Mouse (Mus musculus) kidney, embryonic 16.5 days (tissue): ENCODE measurements at regions not wholly inside any gene's neighbourhood (a gene's known extent, or its start where the extent isn't known, plus 50 kb on each side); places are given as distances from the start of the nearest gene placed in this dataset.

Experiments used
- ATAC-seq: fragments of 200-750 bp; cut with Nextera tagmentation; 2 replicates; pipeline ENCODE4 v1.8.0; 2017; ENCODE audit warnings: moderate TSS enrichment; ENCODE audit not compliant: low FRiP score, low TSS enrichment
- H3K27ac ChIP-seq: fragments of 300-500 bp; sonication (generic); 2 replicates; pipeline ENCODE4 v1.5.1; 2014; ENCODE audit warnings: low read length
- H3K27me3 ChIP-seq: fragments of 300-500 bp; sonication (generic); 2 replicates; pipeline ENCODE4 v1.6.1; 2014; ENCODE audit warnings: low read length, control low read depth, mixed read lengths; ENCODE audit not compliant: insufficient read depth
- H3K36me3 ChIP-seq: fragments of 300-500 bp; sonication (generic); 2 replicates; pipeline ENCODE4 v1.6.1; 2014; ENCODE audit warnings: low read length, control low read depth, mixed read lengths; ENCODE audit not compliant: insufficient read depth
- H3K4me1 ChIP-seq: fragments of 300-500 bp; sonication (generic); 2 replicates; pipeline ENCODE4 v1.6.1; 2014; ENCODE audit warnings: low read length, control low read depth, mixed read lengths; ENCODE audit not compliant: insufficient read depth
- H3K4me2 ChIP-seq: fragments of 300-500 bp; sonication (generic); replicated peaks from 2 replicates; pipeline ENCODE4 v1.6.1; 2014; ENCODE audit warnings: low read depth, low read length
- H3K4me3 ChIP-seq: fragments of 300-500 bp; sonication (generic); 2 replicates; pipeline ENCODE4 v1.5.1; 2014; ENCODE audit warnings: mild to moderate bottlenecking, low read length
- H3K9ac ChIP-seq: fragments of 300-500 bp; sonication (generic); replicated peaks from 2 replicates; pipeline ENCODE4 v1.6.1; 2014; ENCODE audit warnings: low read length
- H3K9me3 ChIP-seq: fragments of 300-500 bp; sonication (generic); 2 replicates; pipeline ENCODE4 v1.6.1; 2016; ENCODE audit warnings: low read length, control low read depth
- WGBS: fragments of 180-500 bp; shearing (Covaris S2); extraction: QIAGEN DNeasy Blood & Tissue Kit; methylation state at CpG from one replicate; pipeline ENCODE4 v1.1.7; 2014; 5-methylcytosine and 5-hydroxymethylcytosine counted together

DNA sequence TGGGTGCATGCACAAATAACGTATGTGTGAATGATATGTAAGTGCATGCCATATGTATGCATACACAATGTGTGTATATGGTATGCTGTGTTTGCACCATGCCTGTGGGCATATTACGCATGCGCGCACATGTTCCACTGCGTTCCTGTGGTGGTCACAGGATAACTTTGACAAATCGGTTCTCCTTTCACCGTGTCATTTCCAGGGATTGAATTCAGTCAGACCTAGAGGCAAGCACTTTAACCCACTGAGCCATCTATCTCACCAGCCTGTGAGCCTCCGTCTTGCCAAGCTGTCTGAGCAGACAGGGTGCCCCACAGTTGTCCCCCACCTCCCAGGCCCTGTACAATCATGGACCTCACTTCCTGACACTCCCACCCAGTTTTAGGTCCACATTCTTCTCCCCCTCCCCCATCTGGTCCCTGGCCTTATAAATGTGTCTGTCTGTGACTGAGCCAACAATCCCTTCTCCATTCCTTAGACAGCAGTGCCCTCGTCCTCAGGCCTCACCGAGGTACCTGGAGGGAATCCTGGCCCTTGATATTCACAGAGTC, 81.8 kb upstream of the Ptpn1 start:
- WGBS = 64% methylated on average over 10 of the region's 10 CpGs
- no peak overlapping the region for H3K9ac ChIP-seq
- no peak for ATAC-seq
- no peaks in the 10 kb centered on the region for H3K9me3 ChIP-seq
- no peak overlapping the region for H3K4me3 ChIP-seq
- peaks cover 35% of the 10 kb centered on the region for H3K4me1 ChIP-seq
- H3K27ac ChIP-seq = no peak overlapping the region
- H3K36me3 ChIP-seq = no peaks in the 10 kb centered on the region
- H3K4me2 ChIP-seq = no peak overlapping the region
- H3K27me3 ChIP-seq = no peaks in the 10 kb centered on the region

DNA sequence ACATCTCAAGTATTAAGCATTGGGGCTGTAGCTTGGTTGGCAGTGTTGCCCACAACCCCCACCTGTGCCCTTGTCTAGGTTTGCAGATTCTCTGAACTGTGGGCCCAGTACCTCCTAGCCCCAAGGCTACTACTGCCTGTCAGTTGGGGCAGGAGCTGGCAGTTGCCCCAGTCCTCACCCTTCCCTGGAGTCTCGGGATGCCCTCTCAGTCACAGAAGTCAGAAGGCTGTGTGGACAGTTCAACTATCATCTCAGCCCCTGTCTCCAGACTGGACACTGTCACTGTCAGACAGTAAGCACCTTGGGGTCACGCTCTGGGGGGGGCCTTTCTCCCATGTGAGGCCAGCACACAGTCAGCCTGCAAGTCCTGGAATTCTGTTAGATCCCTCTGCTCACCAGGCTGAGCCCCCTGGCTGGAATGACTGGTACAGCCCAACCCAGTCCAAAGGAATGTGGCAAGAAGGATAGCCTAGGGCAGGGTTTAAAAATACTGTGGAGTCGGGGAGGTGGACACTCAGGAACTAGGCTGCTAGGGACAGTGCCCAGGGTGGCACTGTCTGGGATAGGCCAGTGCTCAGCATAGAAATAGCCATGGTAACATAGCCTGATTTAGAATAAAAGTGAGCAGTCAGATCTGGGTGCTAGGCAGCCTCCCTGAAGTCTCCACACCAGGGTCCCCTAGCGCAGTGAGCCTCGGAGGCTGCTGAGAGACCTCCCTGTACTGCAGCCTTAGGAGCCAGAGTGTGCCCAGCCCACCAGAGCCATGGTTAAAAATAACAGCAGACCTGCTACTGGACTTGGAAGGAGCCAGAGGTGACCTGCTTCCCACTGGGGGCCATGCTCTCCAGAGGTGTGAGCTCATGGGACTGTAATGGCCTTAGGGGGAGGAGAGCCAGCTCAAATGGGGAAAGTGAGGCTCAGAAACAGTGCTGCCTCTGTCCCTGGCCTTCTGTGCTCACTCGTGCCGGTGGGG, 83.1 kb upstream of the Ptpn1 start:
- Histone ChIP-seq H3K9ac (no peak overlapping the region), H3K4me3 (no peak overlapping the region), H3K27me3 (no peaks in the 10 kb centered on the region), H3K36me3 (no peaks in the 10 kb centered on the region), H3K9me3 (no peaks in the 10 kb centered on the region), H3K4me2 (no peak overlapping the region), H3K4me1 (peaks cover 40% of the 10 kb centered on the region), H3K27ac (no peak overlapping the region)
- ATAC-seq = 0 out of 2 replicates have a peak, but pooled peaks have one; percentile 14
- 64% methylated on average over 7 of the region's 7 CpGs for WGBS

DNA sequence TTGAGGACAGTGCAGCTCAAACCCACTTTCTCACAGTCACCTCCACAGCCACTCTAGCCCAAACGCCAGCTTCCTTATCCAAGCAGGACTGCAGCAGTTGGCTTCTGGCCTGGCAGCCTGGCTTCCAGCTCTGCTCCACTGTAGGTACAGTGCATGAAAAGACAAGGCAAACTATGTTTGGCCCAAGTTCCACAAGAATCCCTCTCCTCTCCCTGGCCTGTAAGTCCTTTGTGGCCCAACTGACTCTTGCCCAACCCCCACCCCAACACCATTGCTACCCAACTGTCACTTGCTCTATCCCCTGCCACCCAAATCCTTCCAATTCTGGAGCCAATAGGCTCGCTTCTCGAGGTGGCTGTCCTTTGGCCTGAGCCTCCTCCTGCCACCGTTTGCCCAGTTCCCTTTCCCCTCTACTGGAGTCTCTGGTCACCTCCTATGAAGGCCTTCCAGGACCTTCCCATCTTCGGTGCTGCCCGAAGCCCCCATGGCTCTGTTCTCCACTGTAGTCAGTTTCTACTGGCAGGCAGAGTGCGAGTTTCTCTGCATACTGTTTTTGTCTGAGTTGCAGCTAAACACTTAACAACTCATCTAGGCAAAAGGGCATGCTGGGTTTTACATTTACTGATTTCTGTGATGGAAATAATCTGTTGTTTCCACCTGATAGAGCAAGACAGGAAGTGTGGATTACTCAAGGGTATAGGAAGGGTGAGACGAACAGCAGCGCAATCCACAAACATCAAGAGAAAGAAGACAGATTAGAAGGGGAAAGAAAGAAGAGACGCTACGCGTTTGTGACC, 84.4 kb upstream of the Ptpn1 start:
- H3K36me3 ChIP-seq = no peaks in the 10 kb centered on the region
- H3K27ac ChIP-seq = peak overlapping the region; percentile 2; the same call in 1 of the 2 replicates
- WGBS = 75% methylated on average over 12 of the region's 12 CpGs
- H3K27me3 ChIP-seq = no peaks in the 10 kb centered on the region
- H3K4me3 ChIP-seq = no peak overlapping the region
- ATAC-seq = no peak
- H3K4me2 ChIP-seq = no peak overlapping the region
- no peaks in the 10 kb centered on the region for H3K9me3 ChIP-seq
- no peak overlapping the region for H3K9ac ChIP-seq
- peaks cover 38% of the 10 kb centered on the region for H3K4me1 ChIP-seq

DNA sequence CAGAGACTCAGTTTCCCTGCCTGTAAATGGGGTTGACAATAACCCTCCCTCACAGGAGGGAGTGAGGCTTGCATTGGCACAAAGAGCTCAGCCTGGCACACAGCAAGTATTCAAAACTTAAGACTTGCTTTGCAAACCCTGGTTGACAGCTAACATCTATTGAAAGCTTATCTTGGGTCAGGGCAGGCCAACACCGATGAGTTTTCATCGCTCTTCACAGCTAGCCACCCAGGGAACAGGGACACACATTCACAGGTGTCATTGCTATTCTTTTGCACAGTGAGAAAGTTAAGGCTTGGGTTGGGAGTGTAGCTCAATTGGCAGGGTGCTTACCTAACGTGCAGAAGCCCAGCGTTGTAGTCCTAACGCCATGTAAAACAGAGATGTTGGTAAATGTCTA, 86.5 kb upstream of the Ptpn1 start:
- no peak for ATAC-seq
- Histone ChIP-seq H3K4me2 (no peak overlapping the region), H3K9me3 (no peaks in the 10 kb centered on the region), H3K4me1 (peaks cover 33% of the 10 kb centered on the region), H3K9ac (no peak overlapping the region), H3K36me3 (no peaks in the 10 kb centered on the region), H3K27me3 (no peaks in the 10 kb centered on the region), H3K27ac (no peak overlapping the region), H3K4me3 (no peak overlapping the region)
- WGBS = 91% methylated on average over 5 of the region's 5 CpGs

DNA sequence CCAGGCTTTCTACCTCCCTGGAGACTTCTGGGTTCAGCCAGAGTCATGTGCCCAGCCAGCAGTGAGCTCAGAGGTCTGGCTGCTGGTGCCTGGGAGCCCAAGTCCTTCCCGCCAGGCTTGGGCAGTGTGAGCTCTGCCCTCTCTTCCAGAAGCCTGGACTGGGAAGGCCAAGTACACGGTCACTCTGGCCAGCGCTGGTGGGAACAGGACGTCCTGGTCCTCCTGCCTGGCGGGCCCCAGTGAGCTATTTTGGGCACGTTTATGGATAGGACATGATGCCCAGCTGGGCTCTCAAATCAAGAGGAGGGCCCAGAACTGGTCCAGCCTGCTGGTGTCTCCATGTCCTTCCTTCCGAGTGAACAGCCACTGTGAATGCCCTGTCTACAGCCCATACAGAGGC, 87.3 kb upstream of the Ptpn1 start:
- ATAC-seq = no peak
- WGBS = 70% methylated on average over 7 of the region's 7 CpGs

DNA sequence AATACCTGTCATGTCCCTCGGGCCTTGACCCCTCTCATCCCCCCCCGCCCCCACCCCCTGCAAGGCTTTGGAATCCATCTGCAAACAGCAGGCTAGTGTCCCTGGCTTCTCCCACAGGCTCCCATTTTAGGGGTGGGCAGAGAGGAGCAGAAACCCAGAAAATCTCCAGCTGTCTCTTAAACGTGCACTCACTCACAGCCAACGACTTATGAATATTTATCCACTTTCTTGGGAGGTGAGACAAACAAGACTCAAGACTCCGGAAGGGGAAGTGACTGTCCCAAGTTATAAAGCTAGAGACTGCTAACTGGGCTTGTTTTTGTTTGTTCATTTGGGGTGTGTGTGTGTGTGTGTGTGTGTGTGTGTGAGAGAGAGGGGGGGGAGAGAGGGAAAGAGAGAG, 87.9 kb upstream of the Ptpn1 start:
- H3K27ac ChIP-seq = no peak overlapping the region
- H3K9ac ChIP-seq = no peak overlapping the region
- no peak overlapping the region for H3K4me3 ChIP-seq
- H3K9me3 ChIP-seq = no peaks in the 10 kb centered on the region
- ATAC-seq = no peak
- 53% methylated on average over 5 of the region's 5 CpGs for WGBS
- H3K36me3 ChIP-seq = no peaks in the 10 kb centered on the region
- H3K27me3 ChIP-seq = no peaks in the 10 kb centered on the region
- H3K4me2 ChIP-seq = no peak overlapping the region
- H3K4me1 ChIP-seq = peaks cover 27% of the 10 kb centered on the region

More for the DNA sequence above, 87.3 kb upstream of the Ptpn1 start:
- no peak overlapping the region for H3K4me3 ChIP-seq
- H3K27me3 ChIP-seq = no peaks in the 10 kb centered on the region
- no peaks in the 10 kb centered on the region for H3K36me3 ChIP-seq
- H3K9me3 ChIP-seq = no peaks in the 10 kb centered on the region
- H3K4me2 ChIP-seq = no peak overlapping the region
- no peak overlapping the region for H3K27ac ChIP-seq
- H3K4me1 ChIP-seq = peaks cover 33% of the 10 kb centered on the region
- no peak overlapping the region for H3K9ac ChIP-seq

DNA sequence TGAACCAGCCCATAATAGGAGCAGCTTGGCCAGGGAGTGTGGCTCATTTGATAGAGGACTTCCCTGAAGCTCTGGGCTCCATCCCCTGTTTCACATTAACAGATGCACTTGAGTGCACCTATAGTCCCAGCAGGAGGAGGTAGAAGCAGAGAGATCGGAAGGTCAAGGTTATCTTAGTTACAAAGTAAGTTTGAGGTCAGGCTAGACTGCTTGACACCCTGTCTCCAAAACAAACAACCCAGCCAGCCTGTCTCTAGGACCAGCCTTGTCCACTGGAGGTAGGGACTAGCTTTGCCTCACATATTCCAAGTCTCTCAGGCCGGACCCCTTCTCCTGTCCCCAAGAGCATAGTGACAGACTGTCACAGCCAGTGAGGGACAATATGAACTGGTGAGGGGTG, 88.9 kb upstream of the Ptpn1 start:
- H3K36me3 ChIP-seq = no peaks in the 10 kb centered on the region
- no peak overlapping the region for H3K27ac ChIP-seq
- 72% methylated on average over 2 of the region's 2 CpGs for WGBS
- no peaks in the 10 kb centered on the region for H3K27me3 ChIP-seq
- H3K9me3 ChIP-seq = no peaks in the 10 kb centered on the region
- no peak for ATAC-seq
- no peak overlapping the region for H3K9ac ChIP-seq
- no peak overlapping the region for H3K4me3 ChIP-seq
- H3K4me1 ChIP-seq = peaks cover 25% of the 10 kb centered on the region
- H3K4me2 ChIP-seq = no peak overlapping the region

DNA sequence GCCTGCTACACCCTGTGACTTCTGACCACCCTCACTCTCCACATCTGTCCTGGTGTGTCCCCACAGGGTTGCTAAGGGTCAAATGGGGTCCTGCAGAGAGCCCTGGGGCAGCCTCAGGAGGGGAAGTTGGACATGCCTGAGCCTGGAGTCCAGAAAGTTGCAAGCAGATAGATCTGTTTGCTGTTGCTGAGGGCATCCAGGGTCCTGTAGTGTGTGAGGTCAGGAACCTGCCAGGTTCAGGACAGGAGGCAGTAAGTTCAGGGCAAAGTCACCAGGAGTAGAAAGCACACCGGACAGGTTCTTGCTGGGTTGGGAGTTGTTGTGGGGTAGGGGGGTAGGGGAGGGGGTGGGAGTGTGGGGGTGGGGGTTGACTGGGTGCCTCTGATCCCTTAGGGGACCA, 89.4 kb upstream of the Ptpn1 start:
- H3K27ac ChIP-seq = no peak overlapping the region
- 78% methylated on average over 1 of the region's 1 CpGs for WGBS
- ATAC-seq = no peak
- H3K9ac ChIP-seq = no peak overlapping the region
- no peak overlapping the region for H3K4me2 ChIP-seq
- H3K36me3 ChIP-seq = no peaks in the 10 kb centered on the region
- no peaks in the 10 kb centered on the region for H3K9me3 ChIP-seq
- no peak overlapping the region for H3K4me3 ChIP-seq
- H3K27me3 ChIP-seq = no peaks in the 10 kb centered on the region
- peaks cover 25% of the 10 kb centered on the region for H3K4me1 ChIP-seq

DNA sequence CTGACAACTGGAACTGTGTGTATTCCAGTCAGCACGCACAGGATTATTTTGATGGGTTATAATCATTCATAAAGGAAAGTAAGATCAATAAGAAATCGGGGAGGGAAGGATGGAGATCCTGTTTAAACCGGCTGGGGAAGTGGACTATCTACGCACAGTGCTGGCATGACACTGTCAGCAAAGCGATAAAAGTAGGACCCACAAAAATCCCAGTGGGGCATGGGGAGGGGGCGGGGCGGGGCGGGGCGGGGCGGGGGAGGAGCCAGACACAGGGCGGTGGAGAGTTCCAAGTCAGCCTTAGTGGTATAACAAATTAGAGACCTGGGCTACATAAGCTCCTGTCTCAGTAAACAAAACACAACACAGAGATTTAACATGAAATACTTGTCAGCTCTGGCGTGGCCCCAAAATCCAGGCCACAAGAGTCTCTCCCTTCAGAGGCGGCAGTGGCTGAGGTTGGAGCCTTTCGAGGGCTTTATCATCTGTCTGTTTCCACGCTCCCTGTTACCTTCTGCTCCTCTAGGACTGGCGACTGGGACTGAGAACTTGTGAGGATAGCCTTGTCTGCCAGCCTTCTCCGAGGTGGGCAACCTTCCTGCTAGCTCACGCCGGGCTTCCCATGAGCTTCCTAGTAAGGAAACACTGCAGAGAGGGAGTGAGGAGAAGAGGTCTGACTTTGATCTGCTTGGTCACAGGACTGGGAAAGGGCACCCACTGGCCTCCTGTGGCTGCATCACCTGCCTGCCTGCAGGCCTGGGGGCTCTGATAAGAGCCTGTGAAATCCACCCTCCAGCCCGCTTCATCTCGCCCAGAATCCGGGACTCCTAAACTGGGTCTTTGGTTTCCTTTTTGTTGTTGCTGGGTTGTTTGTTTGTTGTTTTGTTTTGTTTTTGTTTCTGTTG, 90.3 kb upstream of the Ptpn1 start:
- H3K27me3 ChIP-seq = no peaks in the 10 kb centered on the region
- no peaks in the 10 kb centered on the region for H3K36me3 ChIP-seq
- H3K4me1 ChIP-seq = peaks cover 25% of the 10 kb centered on the region
- H3K9ac ChIP-seq = no peak overlapping the region
- H3K27ac ChIP-seq = no peak overlapping the region
- no peak overlapping the region for H3K4me3 ChIP-seq
- no peaks in the 10 kb centered on the region for H3K9me3 ChIP-seq
- no peak for ATAC-seq
- H3K4me2 ChIP-seq = no peak overlapping the region
- 50% methylated on average over 16 of the region's 22 CpGs for WGBS
